Mouse (Mus musculus) liver, embryonic 12.5 days (tissue): ENCODE measurements around the gene Srsf2. TPM values are rescaled to one million over a fixed set of nuclear protein-coding genes. Genes with fewer than 3 reads are reported as not detected.

ENCODE experiments used
- ATAC-seq: fragments of 200-750 bp; cut with Nextera tagmentation; 2 replicates; pipeline ENCODE4 v1.8.0; 2017; ENCODE audit warnings: moderate number of reproducible peaks, mild to moderate bottlenecking, moderate library complexity
- H3K27ac ChIP-seq: fragments of 300-500 bp; sonication (generic); 2 replicates; pipeline ENCODE4 v1.5.1; 2016; ENCODE audit warnings: mild to moderate bottlenecking
- H3K27me3 ChIP-seq: fragments of 300-500 bp; sonication (generic); replicated peaks from 2 replicates; pipeline ENCODE4 v1.6.1; 2016; ENCODE audit warnings: mild to moderate bottlenecking, moderate library complexity
- H3K36me3 ChIP-seq: fragments of 300-500 bp; sonication (generic); 2 replicates; pipeline ENCODE4 v1.6.1; 2016; ENCODE audit warnings: mild to moderate bottlenecking, moderate library complexity
- H3K4me1 ChIP-seq: fragments of 300-500 bp; sonication (generic); 2 replicates; pipeline ENCODE4 v1.6.1; 2016
- H3K4me2 ChIP-seq: fragments of 300-500 bp; sonication (generic); 2 replicates; pipeline ENCODE4 v1.6.1; 2016; ENCODE audit warnings: mild to moderate bottlenecking, moderate library complexity
- H3K4me3 ChIP-seq: fragments of 300-500 bp; sonication (generic); 2 replicates; pipeline ENCODE4 v1.5.1; 2016; ENCODE audit warnings: mild to moderate bottlenecking, moderate library complexity
- H3K9ac ChIP-seq: fragments of 300-500 bp; sonication (generic); 2 replicates; pipeline ENCODE4 v1.6.1; 2016; ENCODE audit warnings: mild to moderate bottlenecking, moderate library complexity
- H3K9me3 ChIP-seq: fragments of 300-500 bp; sonication (generic); replicated peaks from 2 replicates; pipeline ENCODE4 v1.6.1; 2016; ENCODE audit warnings: mild to moderate bottlenecking, moderate library complexity
- WGBS: fragments of 180-500 bp; shearing (Covaris S2); methylation state at CpG from one replicate; pipeline ENCODE4 v1.1.7; 2016; ENCODE audit not compliant: insufficient replicate concordance; 5-methylcytosine and 5-hydroxymethylcytosine counted together
- polyA plus RNA-seq: library from polyadenylated mRNA; unstranded; fragments of >200 nt; fragmentation: Nextera tagmentation; extraction: Ambion mirVana; gene quantifications from 2 replicates; pipeline ENCODE4 v1.2.1, GENCODE M21; 2016

Srsf2 gene
- polyA plus RNA-seq, 1 experiment from 2014 or later: 801 TPM

GRCm38 (mm10) chr11:116878454-116878853 is 25.6 kb upstream of the Srsf2 start:
- Histone ChIP-seq H3K9ac (no peak overlapping the region), H3K9me3 (no peaks in the 10 kb centered on the region), H3K27ac (no peak overlapping the region), H3K4me3 (no peak overlapping the region), H3K36me3 (peaks cover 14% of the 10 kb centered on the region), H3K4me1 (no peaks in the 10 kb centered on the region), H3K27me3 (no peaks in the 10 kb centered on the region), H3K4me2 (no peak overlapping the region)
- ATAC-seq: no peak
- 84% methylated on average over 8 of the region's 8 CpGs for WGBS

- no peak overlapping the region for H3K27ac ChIP-seq
- no peaks in the 10 kb centered on the region for H3K4me1 ChIP-seq
- H3K9me3 ChIP-seq: no peaks in the 10 kb centered on the region
- WGBS: 87% methylated on average over 20 of the region's 20 CpGs
- H3K9ac ChIP-seq: no peak overlapping the region
- H3K4me3 ChIP-seq: no peak overlapping the region
- H3K4me2 ChIP-seq: no peak overlapping the region
- no peaks in the 10 kb centered on the region for H3K27me3 ChIP-seq
- peaks cover 46% of the 10 kb centered on the region for H3K36me3 ChIP-seq
- ATAC-seq: no peak
These were observed 21.1 kb upstream of the Srsf2 start for GRCm38 (mm10) chr11:116873987-116874386.

GRCm38 (mm10) chr11:116871538-116871937 is 18.6 kb upstream of the Srsf2 start:
- Histone ChIP-seq H3K27me3 (no peaks in the 10 kb centered on the region), H3K9me3 (no peaks in the 10 kb centered on the region), H3K9ac (no peak overlapping the region), H3K36me3 (peaks cover 60% of the 10 kb centered on the region), H3K27ac (no peak overlapping the region), H3K4me3 (no peak overlapping the region), H3K4me1 (no peaks in the 10 kb centered on the region), H3K4me2 (no peak overlapping the region)
- no peak for ATAC-seq
- WGBS: 79% methylated on average over 9 of the region's 9 CpGs

- Histone ChIP-seq H3K27me3 (no peaks in the 10 kb centered on the region), H3K27ac (no peak overlapping the region), H3K4me1 (peaks cover under 1% of the 10 kb centered on the region; the same call in 1 of the 2 replicates), H3K9me3 (no peaks in the 10 kb centered on the region), H3K4me2 (no peak overlapping the region), H3K9ac (no peak overlapping the region), H3K36me3 (peaks cover 71% of the 10 kb centered on the region), H3K4me3 (no peak overlapping the region)
- ATAC-seq: no peak
- WGBS: 78% methylated on average over 4 of the region's 4 CpGs
These were observed 16.7 kb upstream of the Srsf2 start for GRCm38 (mm10) chr11:116869641-116870040.

- no peak overlapping the region for H3K4me2 ChIP-seq
- ATAC-seq: no peak
- H3K4me3 ChIP-seq: no peak overlapping the region
- no peak overlapping the region for H3K9ac ChIP-seq
- no peak overlapping the region for H3K27ac ChIP-seq
- WGBS: 82% methylated on average over 8 of the region's 8 CpGs
- H3K4me1 ChIP-seq: peaks cover 5% of the 10 kb centered on the region; the same call in 1 of the 2 replicates
- no peaks in the 10 kb centered on the region for H3K9me3 ChIP-seq
- peaks cover 71% of the 10 kb centered on the region for H3K36me3 ChIP-seq
- H3K27me3 ChIP-seq: no peaks in the 10 kb centered on the region
These were observed 16.3 kb upstream of the Srsf2 start for GRCm38 (mm10) chr11:116869223-116869622.

- H3K36me3 ChIP-seq: peaks cover 71% of the 10 kb centered on the region
These were observed 15.2 kb upstream of the Srsf2 start for GRCm38 (mm10) chr11:116868129-116868528.

GRCm38 (mm10) chr11:116865945-116866585 is 13.2 kb upstream of the Srsf2 start:
- no peak for ATAC-seq
- Histone ChIP-seq H3K4me2 (no peak overlapping the region), H3K9me3 (no peaks in the 10 kb centered on the region), H3K27me3 (no peaks in the 10 kb centered on the region), H3K4me3 (no peak overlapping the region), H3K36me3 (peaks cover 72% of the 10 kb centered on the region), H3K27ac (no peak overlapping the region), H3K9ac (no peak overlapping the region), H3K4me1 (peaks cover 7% of the 10 kb centered on the region; the same call in 1 of the 2 replicates)
- WGBS: 75% methylated on average over 12 of the region's 12 CpGs

More at GRCm38 (mm10) chr11:116868129-116868528, 15.2 kb upstream of the Srsf2 start:
- Histone ChIP-seq H3K4me2 (no peak overlapping the region), H3K9ac (no peak overlapping the region), H3K27ac (no peak overlapping the region), H3K27me3 (no peaks in the 10 kb centered on the region), H3K9me3 (no peaks in the 10 kb centered on the region), H3K4me3 (no peak overlapping the region), H3K4me1 (peaks cover 7% of the 10 kb centered on the region; the same call in 1 of the 2 replicates)
- WGBS: 71% methylated on average over 3 of the region's 3 CpGs
- ATAC-seq: no peak

- 58% methylated on average over 10 of the region's 10 CpGs for WGBS
- Histone ChIP-seq H3K4me1 (peaks cover 7% of the 10 kb centered on the region; the same call in 1 of the 2 replicates), H3K4me3 (no peak overlapping the region), H3K27ac (no peak overlapping the region), H3K27me3 (no peaks in the 10 kb centered on the region), H3K9me3 (no peaks in the 10 kb centered on the region), H3K9ac (no peak overlapping the region), H3K36me3 (peaks cover 80% of the 10 kb centered on the region), H3K4me2 (no peak overlapping the region)
- ATAC-seq: no peak
These were observed 11.6 kb upstream of the Srsf2 start for GRCm38 (mm10) chr11:116864444-116864843.

- WGBS: 63% methylated on average over 12 of the region's 12 CpGs
- Histone ChIP-seq H3K4me3 (no peak overlapping the region), H3K4me1 (peaks cover 25% of the 10 kb centered on the region), H3K9ac (no peak overlapping the region), H3K4me2 (no peak overlapping the region), H3K27me3 (no peaks in the 10 kb centered on the region), H3K36me3 (peaks cover 39% of the 10 kb centered on the region), H3K9me3 (no peaks in the 10 kb centered on the region), H3K27ac (no peak overlapping the region)
- no peak for ATAC-seq
These were observed 4.4 kb upstream of the Srsf2 start for GRCm38 (mm10) chr11:116857183-116857850.

- Histone ChIP-seq H3K4me3 (peak overlapping the region; percentile 99), H3K27ac (peak overlapping the region; percentile 99), H3K9me3 (no peaks in the 10 kb centered on the region), H3K9ac (peak overlapping the region; percentile 99), H3K36me3 (peaks cover 37% of the 10 kb centered on the region), H3K27me3 (no peaks in the 10 kb centered on the region), H3K4me1 (peaks cover 38% of the 10 kb centered on the region), H3K4me2 (peak overlapping the region; percentile 91)
- whole genome bisulfite sequencing: 17% methylated on average over 10 of the region's 10 CpGs
- no peak for ATAC-seq
These were observed 1.4 kb upstream of the Srsf2 start for GRCm38 (mm10) chr11:116854279-116854678.

- Histone ChIP-seq H3K9me3 (no peaks in the 10 kb centered on the region), H3K4me3 (peak overlapping the region; percentile 99), H3K4me2 (peak overlapping the region; percentile 91), H3K9ac (peak overlapping the region; percentile 99), H3K27ac (peak overlapping the region; percentile 99), H3K27me3 (no peaks in the 10 kb centered on the region), H3K4me1 (peaks cover 46% of the 10 kb centered on the region), H3K36me3 (peaks cover 37% of the 10 kb centered on the region)
- WGBS: 4% methylated on average over 35 of the region's 36 CpGs
- peak; percentile 85 for ATAC-seq
These were observed 626 bp upstream of the Srsf2 start for GRCm38 (mm10) chr11:116853512-116853928.

- WGBS: under 1% methylated on average over 78 of the region's 91 CpGs
- H3K36me3 ChIP-seq: peaks cover 47% of the 10 kb centered on the region
- H3K4me2 ChIP-seq: peak within 1 kb of the TSS; percentile 91
- H3K9me3 ChIP-seq: no peaks in the 10 kb centered on the region
- no peaks in the 10 kb centered on the region for H3K27me3 ChIP-seq
- peak within 1 kb of the TSS; percentile 99 for H3K27ac ChIP-seq
- H3K9ac ChIP-seq: peak within 1 kb of the TSS; percentile 99
- H3K4me1 ChIP-seq: peaks cover 54% of the 10 kb centered on the region
- ATAC-seq: peak; percentile 64
- peak within 1 kb of the TSS; percentile 99 for H3K4me3 ChIP-seq
These were observed 503 bp downstream of the Srsf2 start, which contains the start of gene Mfsd11 for GRCm38 (mm10) chr11:116852291-116852890. Gene Mfsd11, plus strand, starts transcription at chr11:116852440.
